Mouse (Mus musculus): ENCODE measurements around the gene Clybl. TPM values are rescaled to one million over a fixed set of nuclear protein-coding genes. Genes with fewer than 3 reads are reported as not detected.

The Clybl gene
- polyA plus RNA-seq, 1 experiment, result 30.9 TPM

DNA sequence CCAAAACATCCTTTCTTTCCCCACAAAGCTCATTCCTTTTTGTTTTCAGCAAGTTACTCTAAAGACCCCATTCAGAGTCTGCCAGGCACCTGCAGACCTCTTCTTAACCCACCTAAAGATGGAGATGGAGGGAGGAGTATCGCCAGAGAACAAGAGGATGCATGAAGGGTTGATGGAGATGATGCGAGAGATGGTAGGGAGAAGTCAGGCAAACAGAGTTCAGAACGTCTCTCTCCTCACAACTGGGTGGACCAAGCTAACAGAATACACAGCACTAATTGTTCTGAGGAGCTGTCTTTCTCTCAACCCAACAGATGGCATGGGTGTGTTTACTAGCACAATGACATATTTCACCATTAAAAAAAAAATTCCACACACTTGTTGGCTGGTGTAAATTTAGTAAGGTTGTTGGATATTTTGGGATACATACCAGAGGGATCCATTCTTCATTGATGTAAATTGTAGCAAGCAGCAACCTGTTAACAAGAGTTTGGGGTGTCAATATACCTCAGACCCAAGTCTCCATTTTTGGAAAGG lies 186.4 kb downstream of the Clybl start:
- peaks cover 13% of the 10 kb centered on the region for H3K27me3 ChIP-seq (ENCODE audit: control insufficient read depth, insufficient read depth, insufficient read length)
- H3ac ChIP-seq (ENCODE audit: control insufficient read depth, insufficient read length), result no peak overlapping the region
- H3K36me3 ChIP-seq (ENCODE audit: control insufficient read depth, insufficient read depth), result no peaks in the 10 kb centered on the region
- no peak overlapping the region for H3K4me3 ChIP-seq
- TF ChIP-seq POLR2AphosphoS2 (IDR thresholded peaks at IDR 0.05; ENCODE audit: insufficient read length, low read depth) (no peak), MAX (IDR thresholded peaks at IDR 0.05; ENCODE audit: low read depth) (no peak), MYOG (IDR thresholded peaks at IDR 0.05; ENCODE audit: control insufficient read depth in 1 of 3, insufficient read depth in 1 of 3, insufficient read length in 2 of 3, low read depth in 2 of 3) (no peak), TCF12 (IDR thresholded peaks at IDR 0.05; ENCODE audit: insufficient read depth, poor library complexity, severe bottlenecking) (no peak), USF1 (IDR thresholded peaks at IDR 0.05; ENCODE audit: low read depth) (no peak), MYOD1 (IDR thresholded peaks at IDR 0.05; ENCODE audit: control insufficient read depth in 1 of 3, insufficient read length in 2 of 3, low read depth in 2 of 3) (no peak), TCF3 (IDR thresholded peaks at IDR 0.05; ENCODE audit: insufficient read length, low read depth) (no peak), E2F4 (IDR thresholded peaks at IDR 0.05; ENCODE audit: insufficient read depth) (no peak), POLR2A (IDR thresholded peaks at IDR 0.05; ENCODE audit: insufficient read length, low read depth) (no peak), CEBPB (IDR thresholded peaks at IDR 0.05; ENCODE audit: insufficient read depth, poor library complexity, severe bottlenecking) (no peak), SRF (IDR thresholded peaks at IDR 0.05; ENCODE audit: control insufficient read depth, insufficient read length, low read depth) (no peak), REST (IDR thresholded peaks at IDR 0.05; ENCODE audit: insufficient read depth, insufficient read length) (no peak)
- no peak overlapping the region for H3K4me2 ChIP-seq (ENCODE audit: low read depth)
- H3K79me2 ChIP-seq (ENCODE audit: control insufficient read depth, insufficient read depth), result no peaks in the 10 kb centered on the region

DNA sequence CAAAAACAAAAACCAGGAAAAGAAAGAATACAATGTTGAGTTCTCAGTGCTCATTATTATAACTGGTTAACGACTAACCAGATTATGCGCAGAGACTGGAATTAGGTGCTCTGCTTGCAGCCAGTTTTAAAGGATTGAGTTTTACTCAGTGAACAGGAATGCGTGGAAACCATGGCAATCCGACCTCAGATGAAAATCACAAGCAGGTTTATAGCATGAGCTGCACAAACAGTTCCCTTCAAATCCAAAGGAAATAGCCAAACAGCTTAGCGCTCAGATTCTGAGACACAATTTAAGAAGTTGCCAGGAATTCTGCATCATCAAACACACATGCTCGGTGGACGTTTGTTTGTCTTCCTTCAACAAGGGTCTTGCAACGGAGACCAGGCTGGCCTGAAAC lies 187.0 kb downstream of the Clybl start:
- H3K4me3 ChIP-seq, result no peak overlapping the region

DNA sequence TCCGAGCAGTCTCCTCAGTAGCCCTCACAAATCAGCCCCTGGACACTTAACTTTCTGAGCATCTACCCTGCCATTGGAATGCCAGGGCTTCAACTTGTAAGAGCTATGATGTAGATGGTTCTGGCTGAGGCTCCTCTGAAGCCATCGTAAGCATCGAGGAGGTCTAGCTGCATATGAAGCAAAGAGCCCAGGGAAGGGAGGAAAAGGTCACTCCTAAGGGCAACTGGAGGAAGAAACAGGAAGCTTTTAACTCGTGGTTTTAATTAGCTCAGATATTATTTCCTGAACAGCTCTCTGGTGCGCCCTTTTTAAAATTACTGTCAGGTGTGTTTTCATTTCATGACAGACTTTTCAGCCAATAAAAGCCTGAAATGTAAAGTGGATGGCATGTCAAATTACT lies 190.5 kb downstream of the Clybl start:
- H3K4me3 ChIP-seq, result no peak overlapping the region
- H3K79me2 ChIP-seq (ENCODE audit: control insufficient read depth, insufficient read depth), result no peaks in the 10 kb centered on the region
- H3K27me3 ChIP-seq (ENCODE audit: control insufficient read depth, insufficient read depth, insufficient read length), result peaks cover 9% of the 10 kb centered on the region
- no peaks in the 10 kb centered on the region for H3K36me3 ChIP-seq (ENCODE audit: control insufficient read depth, insufficient read depth)
- no peak overlapping the region for H3K4me2 ChIP-seq (ENCODE audit: low read depth)
- no peak for TF ChIP-seq TCF12 (IDR thresholded peaks at IDR 0.05; ENCODE audit: insufficient read depth, poor library complexity, severe bottlenecking)
- TF ChIP-seq POLR2A (IDR thresholded peaks at IDR 0.05; ENCODE audit: insufficient read length, low read depth), result no peak
- TF ChIP-seq USF1 (IDR thresholded peaks at IDR 0.05; ENCODE audit: low read depth), result no peak
- TF ChIP-seq MYOD1 (IDR thresholded peaks at IDR 0.05; ENCODE audit: control insufficient read depth in 1 of 3, insufficient read length in 2 of 3, low read depth in 2 of 3), result no peak
- no peak for TF ChIP-seq SRF (IDR thresholded peaks at IDR 0.05; ENCODE audit: control insufficient read depth, insufficient read length, low read depth)
- TF ChIP-seq POLR2AphosphoS2 (IDR thresholded peaks at IDR 0.05; ENCODE audit: insufficient read length, low read depth), result no peak
- no peak for TF ChIP-seq REST (IDR thresholded peaks at IDR 0.05; ENCODE audit: insufficient read depth, insufficient read length)
- TF ChIP-seq MYOG (IDR thresholded peaks at IDR 0.05; ENCODE audit: control insufficient read depth in 1 of 3, insufficient read depth in 1 of 3, insufficient read length in 2 of 3, low read depth in 2 of 3), result no peak
- TF ChIP-seq TCF3 (IDR thresholded peaks at IDR 0.05; ENCODE audit: insufficient read length, low read depth), result no peak
- no peak for TF ChIP-seq E2F4 (IDR thresholded peaks at IDR 0.05; ENCODE audit: insufficient read depth)
- TF ChIP-seq MAX (IDR thresholded peaks at IDR 0.05; ENCODE audit: low read depth), result no peak
- no peak for TF ChIP-seq CEBPB (IDR thresholded peaks at IDR 0.05; ENCODE audit: insufficient read depth, poor library complexity, severe bottlenecking)
- no peak overlapping the region for H3ac ChIP-seq (ENCODE audit: control insufficient read depth, insufficient read length)

More for the DNA sequence above, 187.0 kb downstream of the Clybl start:
- H3ac ChIP-seq (ENCODE audit: control insufficient read depth, insufficient read length), result no peak overlapping the region
- no peak overlapping the region for H3K4me2 ChIP-seq (ENCODE audit: low read depth)
- no peak for TF ChIP-seq CEBPB (IDR thresholded peaks at IDR 0.05; ENCODE audit: insufficient read depth, poor library complexity, severe bottlenecking)
- TF ChIP-seq REST (IDR thresholded peaks at IDR 0.05; ENCODE audit: insufficient read depth, insufficient read length), result no peak
- no peak for TF ChIP-seq TCF12 (IDR thresholded peaks at IDR 0.05; ENCODE audit: insufficient read depth, poor library complexity, severe bottlenecking)
- no peak for TF ChIP-seq MYOD1 (IDR thresholded peaks at IDR 0.05; ENCODE audit: control insufficient read depth in 1 of 3, insufficient read length in 2 of 3, low read depth in 2 of 3)
- no peak for TF ChIP-seq MYOG (IDR thresholded peaks at IDR 0.05; ENCODE audit: control insufficient read depth in 1 of 3, insufficient read depth in 1 of 3, insufficient read length in 2 of 3, low read depth in 2 of 3)
- TF ChIP-seq MAX (IDR thresholded peaks at IDR 0.05; ENCODE audit: low read depth), result no peak
- TF ChIP-seq TCF3 (IDR thresholded peaks at IDR 0.05; ENCODE audit: insufficient read length, low read depth), result no peak
- TF ChIP-seq SRF (IDR thresholded peaks at IDR 0.05; ENCODE audit: control insufficient read depth, insufficient read length, low read depth), result no peak
- TF ChIP-seq E2F4 (IDR thresholded peaks at IDR 0.05; ENCODE audit: insufficient read depth), result no peak
- no peak for TF ChIP-seq POLR2AphosphoS2 (IDR thresholded peaks at IDR 0.05; ENCODE audit: insufficient read length, low read depth)
- no peak for TF ChIP-seq USF1 (IDR thresholded peaks at IDR 0.05; ENCODE audit: low read depth)
- TF ChIP-seq POLR2A (IDR thresholded peaks at IDR 0.05; ENCODE audit: insufficient read length, low read depth), result no peak
- no peaks in the 10 kb centered on the region for H3K79me2 ChIP-seq (ENCODE audit: control insufficient read depth, insufficient read depth)
- no peaks in the 10 kb centered on the region for H3K36me3 ChIP-seq (ENCODE audit: control insufficient read depth, insufficient read depth)
- peaks cover 9% of the 10 kb centered on the region for H3K27me3 ChIP-seq (ENCODE audit: control insufficient read depth, insufficient read depth, insufficient read length)

DNA sequence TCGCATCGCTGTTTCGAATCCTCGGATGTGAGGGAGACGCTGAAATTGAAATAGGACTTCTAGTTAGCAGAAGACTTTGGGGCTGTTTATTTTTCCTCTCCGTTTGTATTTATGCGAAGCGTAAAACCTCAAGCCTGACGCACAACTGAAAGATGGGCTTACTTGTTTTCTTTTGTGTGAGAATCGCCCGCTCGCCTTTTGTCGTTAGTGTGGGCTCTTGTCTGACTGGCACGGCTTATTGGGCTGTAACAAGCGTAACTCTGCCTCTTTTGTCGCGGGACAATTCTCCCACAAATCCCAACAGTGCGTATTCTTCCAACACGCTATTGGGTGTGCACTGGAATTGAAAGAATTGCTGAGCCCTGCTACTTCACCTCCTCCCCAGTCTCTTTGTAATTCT lies 192.0 kb downstream of the Clybl start:
- H3ac ChIP-seq (ENCODE audit: control insufficient read depth, insufficient read length), result no peak overlapping the region
- H3K27me3 ChIP-seq (ENCODE audit: control insufficient read depth, insufficient read depth, insufficient read length), result peaks cover 5% of the 10 kb centered on the region
- no peak overlapping the region for H3K4me3 ChIP-seq
- H3K36me3 ChIP-seq (ENCODE audit: control insufficient read depth, insufficient read depth), result no peaks in the 10 kb centered on the region
- H3K79me2 ChIP-seq (ENCODE audit: control insufficient read depth, insufficient read depth), result no peaks in the 10 kb centered on the region
- TF ChIP-seq MAX (IDR thresholded peaks at IDR 0.05; ENCODE audit: low read depth) (no peak), TCF12 (IDR thresholded peaks at IDR 0.05; ENCODE audit: insufficient read depth, poor library complexity, severe bottlenecking) (no peak), E2F4 (IDR thresholded peaks at IDR 0.05; ENCODE audit: insufficient read depth) (no peak), SRF (IDR thresholded peaks at IDR 0.05; ENCODE audit: control insufficient read depth, insufficient read length, low read depth) (no peak), USF1 (IDR thresholded peaks at IDR 0.05; ENCODE audit: low read depth) (no peak), TCF3 (IDR thresholded peaks at IDR 0.05; ENCODE audit: insufficient read length, low read depth) (no peak), POLR2A (IDR thresholded peaks at IDR 0.05; ENCODE audit: insufficient read length, low read depth) (no peak), REST (IDR thresholded peaks at IDR 0.05; ENCODE audit: insufficient read depth, insufficient read length) (no peak), CEBPB (IDR thresholded peaks at IDR 0.05; ENCODE audit: insufficient read depth, poor library complexity, severe bottlenecking) (no peak), MYOG (IDR thresholded peaks at IDR 0.05; ENCODE audit: control insufficient read depth in 1 of 3, insufficient read depth in 1 of 3, insufficient read length in 2 of 3, low read depth in 2 of 3) (no peak), MYOD1 (IDR thresholded peaks at IDR 0.05; ENCODE audit: control insufficient read depth in 1 of 3, insufficient read length in 2 of 3, low read depth in 2 of 3) (no peak), POLR2AphosphoS2 (IDR thresholded peaks at IDR 0.05; ENCODE audit: insufficient read length, low read depth) (no peak)
- H3K4me2 ChIP-seq (ENCODE audit: low read depth), result no peak overlapping the region
